Mouse (Mus musculus): Measurements from ENCODE around the gene Tent4a.

The Tent4a gene

DNA sequence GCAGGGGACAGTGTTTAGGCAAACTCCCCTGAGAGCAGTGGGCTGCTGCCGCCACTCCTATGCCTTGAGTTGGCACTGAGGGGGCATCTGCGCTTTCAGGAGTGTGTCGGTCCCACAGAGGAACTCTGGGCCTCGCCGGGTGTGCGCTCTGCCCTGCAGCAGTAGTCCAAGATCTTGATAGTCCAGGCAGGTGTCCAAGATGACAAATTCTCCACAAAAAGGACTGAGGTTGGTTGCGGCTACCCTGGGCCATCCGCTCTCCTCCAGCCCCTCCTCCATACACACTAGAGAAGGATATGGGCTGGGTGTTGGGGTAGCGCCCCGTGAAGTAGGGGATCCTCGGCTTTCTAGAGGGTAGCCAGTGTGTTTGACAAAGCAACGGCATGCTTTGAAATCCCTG is 9.2 kb upstream of the Tent4a start:
- DNase-seq: no peak

DNA sequence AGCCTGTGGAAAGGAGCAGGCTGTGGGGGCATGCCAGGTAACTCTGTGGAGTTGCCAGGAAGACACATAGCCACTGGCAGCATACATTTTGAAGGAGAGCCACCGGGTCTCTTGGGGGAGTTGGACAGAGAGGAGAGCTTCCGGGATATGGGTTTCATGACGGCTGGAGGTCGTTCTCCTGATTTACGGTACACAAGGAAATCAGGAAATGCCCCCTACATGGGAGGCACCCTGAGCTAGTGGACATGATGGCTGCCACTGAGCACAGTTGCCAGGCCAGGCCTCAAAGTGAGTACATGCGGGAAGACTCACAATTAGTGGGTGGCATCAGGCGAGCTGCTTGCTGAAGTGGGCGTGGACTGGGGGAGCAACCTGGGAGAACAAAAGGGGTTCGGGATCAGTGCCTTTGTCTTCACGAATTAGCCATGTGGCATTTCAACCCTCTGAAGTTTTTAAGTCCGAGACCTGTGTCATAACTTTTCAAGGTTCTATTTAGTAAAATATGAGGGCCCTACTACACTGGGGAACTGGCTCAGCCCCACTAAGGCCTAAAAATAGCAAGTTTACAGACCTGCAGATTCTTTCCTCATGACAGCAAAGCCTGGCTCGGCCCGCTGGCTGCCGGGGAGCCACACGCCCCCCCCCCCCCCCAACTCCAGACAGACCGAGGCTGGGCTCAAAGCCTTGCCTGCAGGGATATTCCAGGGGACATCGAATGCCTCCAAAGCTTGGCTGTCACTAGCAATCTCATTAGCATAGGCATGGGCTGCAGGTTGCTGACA is 8.3 kb upstream of the Tent4a start:
- DNase-seq: no peak

DNA sequence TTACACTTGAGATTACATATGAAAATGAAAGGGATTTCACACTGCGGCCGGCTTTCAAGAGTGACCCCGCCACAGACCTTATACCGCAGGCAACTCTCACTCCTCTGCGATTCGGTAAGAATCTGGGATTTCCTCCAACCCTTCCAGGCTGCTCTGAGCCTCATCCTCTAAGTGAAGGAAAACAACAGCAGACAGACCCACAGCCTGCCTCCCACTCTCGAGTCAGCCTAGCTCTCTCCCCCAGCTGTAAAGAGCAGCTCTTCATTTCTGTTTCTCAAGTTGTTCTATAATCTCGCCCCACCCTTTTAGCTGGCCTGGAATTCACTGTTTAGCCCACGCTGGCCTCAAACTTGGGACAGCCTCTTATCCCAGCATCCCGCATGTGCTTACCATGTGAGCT is 7.4 kb upstream of the Tent4a start:
- DNase-seq: no peak

DNA sequence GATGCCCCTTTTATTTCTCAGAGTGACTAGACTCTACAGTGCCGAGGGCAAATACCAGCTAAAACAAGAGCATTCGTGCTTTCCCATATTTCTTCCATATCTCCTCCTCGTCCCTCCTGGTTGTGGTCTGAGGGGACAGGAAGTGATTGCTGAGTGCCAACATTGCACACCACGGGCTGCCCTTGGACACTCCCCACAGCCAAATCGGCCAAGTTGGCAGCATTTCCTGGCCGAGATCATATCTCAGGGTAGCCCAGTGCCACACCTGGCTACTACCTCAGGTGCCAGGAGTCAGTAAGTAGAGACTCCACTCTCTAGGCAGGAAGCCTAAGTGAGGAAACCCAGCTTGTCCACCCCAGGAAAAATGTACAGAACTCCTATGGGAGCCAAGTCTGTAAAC is 6.8 kb upstream of the Tent4a start:
- no peak for DNase-seq

DNA sequence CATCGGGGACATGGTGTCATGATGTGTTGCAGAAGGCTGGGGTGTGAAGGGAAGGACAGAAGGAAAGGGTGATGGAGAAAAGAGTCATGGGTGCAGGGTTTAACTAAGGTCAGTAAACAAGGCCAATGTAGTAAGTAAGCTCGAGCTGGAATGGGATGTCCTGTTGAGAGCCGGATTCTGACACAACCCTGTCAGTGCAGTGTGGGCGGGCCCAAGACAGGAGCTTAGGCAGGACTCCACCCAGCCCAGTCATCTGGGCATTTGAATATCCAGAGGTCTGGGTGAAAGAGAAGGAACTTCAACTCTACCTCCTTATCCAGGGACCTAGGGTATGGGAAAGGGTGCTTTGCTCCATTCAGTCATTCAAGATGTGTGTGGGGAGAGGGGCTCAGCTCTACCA is 3.9 kb upstream of the Tent4a start:
- DNase-seq: peak; percentile 54

DNA sequence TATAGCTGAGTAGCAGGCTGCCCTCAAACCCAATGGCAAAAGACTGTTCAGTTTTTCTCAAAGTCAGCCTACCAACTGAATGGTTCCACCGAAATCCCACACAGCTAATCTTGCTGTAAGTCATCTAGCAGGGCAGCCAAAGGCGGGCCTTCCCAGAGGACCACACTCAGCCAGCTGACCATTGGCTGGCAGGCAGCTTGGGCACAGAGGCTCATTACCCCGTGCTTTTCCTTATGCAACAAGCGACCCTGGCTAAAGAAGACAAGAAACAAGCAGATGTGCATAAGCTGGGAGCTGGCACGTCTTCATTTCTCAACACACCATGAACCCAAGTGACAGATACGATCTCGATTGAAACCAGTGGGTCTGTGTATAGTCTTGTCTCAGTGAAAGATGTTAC is 2.9 kb upstream of the Tent4a start:
- DNase-seq: no peak

DNA sequence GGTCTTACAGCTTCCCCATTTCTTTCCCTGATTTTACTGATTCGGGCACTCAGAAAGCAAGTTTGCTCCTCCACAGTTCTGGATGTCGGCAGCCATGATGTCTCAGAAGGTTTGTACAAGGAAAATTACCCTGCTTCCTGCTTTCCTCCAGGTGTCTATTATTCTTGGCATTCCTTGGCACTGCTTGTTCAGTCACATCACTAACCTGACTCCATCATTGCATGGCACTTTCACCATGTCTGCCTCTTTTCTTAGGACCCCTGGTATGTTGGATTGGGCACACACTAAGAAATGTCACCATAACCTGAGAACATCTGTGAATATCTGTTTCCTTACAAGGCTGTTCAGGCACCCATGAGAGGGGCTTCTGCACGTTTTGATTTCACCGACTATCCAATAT is 1.6 kb upstream of the Tent4a start:
- no peak for DNase-seq

DNA sequence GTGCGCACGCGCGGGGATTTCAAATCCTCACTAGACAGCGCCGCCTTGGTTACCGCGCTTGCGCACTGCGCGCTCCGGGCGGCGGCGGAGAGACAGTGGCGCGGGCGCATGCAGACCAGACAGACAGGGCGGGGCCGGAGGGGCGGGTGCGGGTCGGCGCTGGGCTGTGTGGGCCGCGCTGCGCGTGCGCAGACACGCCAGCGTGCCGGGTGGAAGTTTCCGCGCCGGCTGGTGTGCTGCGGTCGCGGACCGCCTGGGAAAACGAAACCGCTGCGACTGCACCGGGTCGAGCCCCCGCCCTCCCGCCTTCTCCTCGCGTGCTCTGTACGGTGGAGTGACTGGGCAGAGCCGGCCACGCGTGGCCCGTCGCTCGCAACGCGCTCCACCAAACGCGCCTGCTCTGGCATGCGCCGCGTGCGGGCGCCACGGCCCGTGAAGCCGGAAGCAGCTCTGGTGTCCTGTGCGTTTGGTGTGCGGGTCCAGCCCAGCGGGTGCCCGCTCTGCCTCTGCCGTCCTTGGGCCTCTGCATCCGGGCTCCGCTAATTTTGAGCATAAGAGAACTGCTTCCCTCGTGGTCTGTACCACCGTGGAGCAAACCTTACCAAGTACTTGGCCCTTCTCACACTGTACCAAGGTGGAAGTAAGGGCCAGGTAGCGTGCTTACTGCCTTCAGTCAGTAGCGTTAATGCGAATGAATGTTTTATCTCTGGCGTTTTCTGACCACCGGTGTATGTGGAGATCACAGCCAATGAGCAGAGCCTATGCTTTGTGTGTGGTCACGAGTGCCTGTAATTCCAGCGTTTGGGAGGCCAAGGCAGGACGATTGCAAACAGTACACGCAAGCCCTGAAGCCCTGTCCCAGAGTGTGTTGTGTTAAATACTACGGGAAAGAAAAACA is 486 bp upstream of the Tent4a start:
- peak; percentile 99 for DNase-seq

DNA sequence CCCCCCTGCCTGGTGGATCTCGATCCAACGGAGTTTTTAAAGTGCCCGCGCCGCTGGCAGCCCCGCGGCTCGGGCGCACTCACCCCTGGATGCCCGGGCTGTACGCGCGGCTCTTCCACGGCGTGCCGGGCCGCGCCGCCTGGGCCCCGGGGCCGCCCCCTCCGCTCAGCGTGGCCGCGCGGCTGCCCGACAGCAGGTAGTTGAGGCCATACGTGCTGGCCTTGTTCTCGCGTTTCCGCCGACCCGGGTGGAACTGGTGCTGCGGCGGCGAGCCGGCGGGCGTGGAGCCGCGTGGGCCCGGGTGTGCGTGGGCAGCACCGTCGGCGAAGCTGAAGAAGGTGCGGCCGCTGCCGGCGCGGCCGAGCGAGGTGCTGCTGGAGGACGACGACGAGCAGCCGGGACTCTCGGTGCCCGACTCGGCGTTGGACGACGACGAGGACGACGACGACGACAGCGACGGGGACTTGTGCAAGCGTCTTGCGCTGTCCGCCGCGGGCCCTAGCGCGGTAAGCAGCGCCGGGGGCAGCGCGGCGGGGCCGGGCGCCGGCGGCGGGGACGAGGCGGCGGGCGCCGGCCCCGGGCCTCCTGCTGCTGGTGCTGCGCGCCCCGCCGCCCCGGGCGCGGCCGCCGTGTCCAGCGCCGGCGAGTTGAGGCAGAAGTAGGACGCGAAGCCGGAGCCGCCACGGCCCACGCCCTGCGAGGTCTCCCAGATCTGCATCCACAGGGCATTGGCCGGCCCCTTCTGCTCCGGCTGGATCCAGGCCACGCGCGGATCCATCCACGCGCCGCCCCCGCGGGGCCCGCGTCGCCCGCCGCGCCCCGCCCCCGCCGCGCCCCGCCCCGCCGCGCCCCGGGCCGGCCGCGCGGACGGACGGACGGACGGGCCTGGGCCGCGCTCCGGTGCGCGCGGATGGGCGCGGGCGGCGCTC is 748 bp downstream of the Tent4a start, which contains the start of gene Nsun2:
Gene Nsun2 (plus strand): TSS at position 342 of the 929 bp plus-strand sequence.
- peak; percentile 58 for DNase-seq

DNA sequence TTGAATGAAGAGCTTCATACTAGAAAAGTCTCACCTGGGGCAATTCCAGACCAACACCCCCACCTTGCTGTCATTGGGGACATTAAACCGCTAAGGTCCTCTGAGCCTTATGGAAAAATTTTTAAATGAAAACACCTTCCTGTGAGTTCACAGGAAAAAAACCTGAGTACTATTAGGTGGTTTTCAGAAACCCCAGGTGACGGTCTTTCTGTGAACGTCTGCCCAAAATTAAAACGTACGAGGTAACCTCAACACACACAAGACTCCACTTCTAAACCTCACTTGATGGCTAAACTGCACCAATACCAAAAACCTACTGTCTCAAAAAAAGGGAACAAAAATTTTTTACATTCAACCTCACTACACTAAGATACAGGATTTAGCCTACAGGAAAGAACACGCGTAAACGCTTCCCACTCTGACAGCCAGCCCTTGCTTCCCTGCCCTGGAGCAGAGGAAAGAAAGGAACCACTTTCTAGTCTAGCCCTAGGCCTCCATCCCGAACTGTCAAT is 1.5 kb downstream of the Tent4a start:
- no peak for DNase-seq

DNA sequence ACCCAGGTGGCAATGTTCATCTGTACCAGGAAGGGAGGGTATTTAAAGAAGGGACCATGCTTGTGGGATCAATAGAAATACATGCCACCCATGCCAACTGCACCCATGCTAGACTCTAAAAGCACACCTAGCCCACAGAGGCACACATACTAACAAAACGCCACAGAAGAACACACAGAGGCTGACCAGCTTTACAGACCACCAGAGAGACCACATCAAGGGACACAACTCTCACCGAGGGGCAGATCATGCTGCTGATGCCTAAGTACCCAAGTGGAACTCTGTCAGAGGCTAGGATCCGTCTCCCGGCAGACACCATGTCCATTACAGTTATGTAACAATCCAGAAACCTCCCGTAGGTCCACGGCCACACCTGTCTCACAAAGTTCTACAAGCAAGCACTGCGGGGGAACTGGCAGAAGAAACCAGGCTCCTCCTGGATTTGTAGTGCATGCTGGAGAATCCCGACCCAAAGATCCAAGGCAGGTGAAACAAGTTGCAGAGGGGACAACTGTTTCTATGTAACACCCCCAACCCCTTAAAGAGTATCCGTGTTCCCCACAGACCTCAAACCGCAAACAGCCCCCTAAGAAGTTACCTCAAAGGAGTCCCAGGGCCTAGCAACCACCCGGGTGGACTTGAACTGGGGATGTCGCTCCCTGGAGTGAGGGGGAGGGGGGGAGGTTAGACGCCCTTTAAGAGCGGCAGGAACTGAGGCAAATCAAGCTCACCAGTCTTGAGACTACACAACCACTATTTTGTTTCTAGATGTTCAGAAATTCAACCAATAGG is 2.1 kb downstream of the Tent4a start:
- no peak for DNase-seq

DNA sequence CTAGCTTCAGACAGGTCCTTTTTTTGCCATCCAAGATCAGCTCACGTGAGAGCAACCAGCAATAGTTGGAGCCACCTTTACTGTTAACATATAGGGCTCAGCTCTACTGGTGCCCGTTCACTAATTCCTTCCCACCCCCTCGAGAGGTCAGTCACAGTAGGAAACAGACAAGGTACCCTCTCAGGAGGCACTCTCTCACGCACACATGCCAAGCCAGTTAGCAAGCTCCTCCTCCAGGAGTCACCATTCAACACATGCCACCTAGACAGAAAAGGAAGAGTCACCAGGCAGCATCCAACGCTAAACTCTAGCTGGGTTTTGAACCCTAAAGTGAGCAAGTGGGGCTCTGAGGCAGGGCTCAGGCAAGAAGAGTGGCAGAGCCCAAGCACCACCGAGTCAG is 3.0 kb downstream of the Tent4a start:
- DNase-seq: no peak

DNA sequence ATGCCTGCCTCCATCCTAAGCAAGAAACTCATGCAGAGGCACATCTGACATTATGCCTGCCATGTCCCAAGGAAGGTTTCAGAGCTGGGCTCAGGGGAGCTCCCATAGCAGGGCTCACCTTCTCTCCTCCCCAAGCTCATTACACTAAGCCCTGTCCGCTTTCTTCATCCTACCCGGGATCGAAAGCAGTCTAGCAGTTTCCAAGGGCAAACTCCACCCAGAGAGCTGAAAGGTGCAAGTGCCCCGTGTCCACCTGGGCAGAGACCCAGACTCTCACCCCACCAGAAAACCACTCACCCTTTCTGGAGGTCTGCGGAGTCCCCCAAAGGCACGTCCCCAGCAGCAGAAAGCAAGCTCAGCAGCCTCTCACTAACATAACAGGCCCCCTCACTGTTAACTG is 3.5 kb downstream of the Tent4a start:
- DNase-seq: no peak

DNA sequence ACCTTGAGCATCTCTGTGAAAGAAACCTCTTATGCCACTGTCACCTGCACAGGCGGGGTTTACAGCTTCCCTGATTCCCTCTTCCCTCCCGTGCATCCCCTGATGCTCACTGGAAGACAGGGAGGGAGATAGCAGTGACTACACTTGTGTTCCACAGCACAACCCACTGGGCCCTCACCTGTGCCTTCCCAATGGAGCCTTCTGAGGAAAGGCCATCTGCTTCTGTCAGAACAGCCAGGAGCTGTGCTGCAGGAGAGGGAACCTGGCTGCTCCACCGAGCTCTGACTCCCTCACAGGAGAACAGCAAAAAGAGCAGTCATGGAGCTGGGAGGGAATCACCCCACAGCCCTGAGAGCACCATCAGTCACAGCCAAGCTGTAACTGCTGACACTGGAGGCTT is 4.3 kb downstream of the Tent4a start:
- DNase-seq: no peak

DNA sequence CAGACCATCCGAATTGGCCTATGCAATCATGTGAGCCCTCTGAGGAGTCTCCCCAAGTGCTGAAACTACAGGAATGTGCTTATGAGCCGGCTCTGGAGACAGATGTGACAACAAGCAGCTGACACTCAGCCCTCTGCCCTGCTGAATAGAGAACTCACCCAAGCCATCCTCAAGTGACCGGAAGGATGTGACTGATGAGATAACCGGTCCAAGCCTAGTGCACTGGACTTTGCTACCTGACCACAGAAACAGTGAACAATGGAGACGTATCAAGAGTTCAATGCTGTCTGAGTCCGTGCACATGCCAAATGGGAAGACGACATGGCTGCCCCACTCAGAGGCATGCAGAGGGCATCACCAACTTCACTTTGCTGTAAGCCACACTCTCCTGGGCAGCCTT is 5.9 kb downstream of the Tent4a start:
- no peak for DNase-seq

DNA sequence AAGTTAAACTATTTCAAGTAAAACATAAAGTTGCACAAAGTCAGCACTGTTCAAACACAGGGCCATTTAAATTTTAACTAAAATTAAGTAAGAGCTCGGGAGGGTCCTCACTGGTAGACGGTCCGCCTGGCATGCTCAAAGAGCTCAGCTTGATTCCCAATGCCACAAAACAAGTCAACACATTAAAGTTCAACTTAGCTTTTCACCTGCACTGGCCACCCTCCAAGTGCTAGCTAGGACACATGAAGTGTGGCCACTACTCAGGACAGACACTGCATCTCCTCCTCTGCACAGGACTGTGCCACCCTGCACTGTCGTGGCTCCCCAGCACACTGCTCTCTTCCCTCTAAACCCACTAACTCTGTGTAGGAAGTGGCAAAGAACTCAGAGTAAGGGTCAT is 8.6 kb downstream of the Tent4a start:
- no peak for DNase-seq

DNA sequence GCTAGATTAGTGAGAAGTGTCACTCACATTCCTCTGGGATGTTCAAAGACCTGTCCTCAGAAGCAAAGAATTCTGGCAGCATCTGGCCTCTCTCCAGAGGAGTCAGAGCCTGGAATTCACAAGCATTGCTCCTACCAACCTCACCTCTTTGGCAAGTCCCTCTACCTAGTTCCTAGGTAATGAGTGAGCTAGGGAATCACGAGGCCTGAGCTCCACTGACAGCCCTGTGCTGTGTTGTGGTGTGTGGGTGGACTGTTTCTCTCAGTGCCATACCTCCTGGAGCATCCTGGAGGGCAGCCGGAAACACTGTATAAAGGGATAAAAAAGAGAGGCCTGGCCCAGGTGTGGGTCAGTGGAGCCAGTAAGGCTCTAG is 10.3 kb downstream of the Tent4a start:
- no peak for DNase-seq

DNA sequence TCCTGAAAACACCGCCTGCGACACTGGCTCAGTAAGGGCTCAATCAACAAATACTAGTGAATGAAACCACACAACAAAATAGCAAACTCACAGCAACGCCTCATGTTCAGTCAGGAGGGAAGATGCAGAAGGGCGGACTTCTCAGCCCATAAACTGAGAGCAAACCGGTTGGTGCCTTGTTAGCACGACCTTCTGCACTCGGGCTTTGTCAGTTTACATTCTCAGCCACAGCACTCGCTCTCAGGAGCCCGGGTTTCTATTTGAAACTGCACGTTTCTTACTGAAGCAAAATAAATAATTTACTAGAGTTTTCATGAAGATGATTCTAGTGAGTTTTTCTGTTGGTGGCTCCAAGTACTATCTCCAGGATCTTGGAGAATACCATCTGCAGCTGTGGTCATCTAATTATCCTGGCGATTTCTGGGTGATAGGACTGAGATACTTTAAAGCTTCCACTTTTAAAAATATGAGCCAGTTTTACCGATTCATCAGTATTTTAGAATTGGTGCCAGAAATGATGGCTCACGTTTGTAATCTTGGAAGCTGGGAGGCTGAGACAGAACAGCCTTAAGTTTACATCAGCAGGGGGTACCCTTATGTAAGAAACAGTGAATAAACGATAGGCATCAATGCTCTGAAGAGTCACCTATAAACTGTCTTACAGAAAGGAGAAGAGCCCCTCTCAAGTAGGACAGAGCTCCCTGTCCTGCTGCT is 10.8 kb downstream of the Tent4a start:
- no peak for DNase-seq

DNA sequence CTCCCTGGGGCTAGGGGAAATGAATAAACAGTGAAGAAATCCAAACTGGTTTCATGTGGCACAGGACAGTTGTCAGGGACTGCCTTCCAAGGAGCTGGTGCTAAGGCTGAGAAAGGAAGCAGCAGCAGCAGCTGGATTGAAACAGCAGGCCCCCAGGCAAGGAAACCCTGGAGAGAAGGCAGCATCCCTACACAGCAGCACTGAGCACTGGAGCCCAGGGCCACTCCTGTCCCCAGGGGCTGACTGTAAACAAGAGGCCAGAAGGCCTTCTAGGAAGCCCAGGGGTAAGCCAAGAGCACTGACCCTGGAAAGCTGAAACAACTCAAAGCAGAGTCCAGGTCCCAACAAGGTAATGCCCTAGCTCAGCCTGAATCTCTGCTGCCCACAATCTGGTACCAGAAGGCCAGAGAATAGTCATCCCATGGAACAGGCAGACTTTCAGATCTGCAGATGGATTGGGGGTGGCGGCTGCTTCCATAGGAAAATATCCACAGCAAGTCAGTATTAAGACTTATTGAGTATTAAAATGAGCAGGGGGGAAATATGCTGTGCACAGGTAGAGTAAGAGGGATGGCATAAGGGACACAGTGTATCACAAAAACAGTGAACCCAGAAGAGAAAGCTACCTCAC is 12.1 kb downstream of the Tent4a start:
- no peak for DNase-seq

DNA sequence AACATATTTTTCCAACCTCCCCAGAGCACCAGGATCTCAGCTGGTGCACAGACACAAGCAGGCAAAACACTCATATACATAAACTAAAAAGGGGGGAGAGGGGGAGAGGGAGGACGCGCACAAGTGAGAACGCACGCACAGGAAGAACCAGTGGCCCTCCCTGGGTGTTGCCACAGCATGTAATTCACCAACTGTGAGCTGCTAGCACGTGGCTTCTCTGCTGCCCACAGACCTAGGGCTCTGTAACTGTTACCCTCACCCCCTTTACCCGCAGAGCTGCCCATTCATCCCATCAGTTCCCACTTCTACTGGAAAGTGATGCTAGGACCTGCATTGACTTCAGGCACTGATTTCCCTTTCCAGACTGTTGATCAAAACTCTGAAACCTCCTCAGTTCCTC is 15.3 kb downstream of the Tent4a start:
- DNase-seq: no peak

DNA sequence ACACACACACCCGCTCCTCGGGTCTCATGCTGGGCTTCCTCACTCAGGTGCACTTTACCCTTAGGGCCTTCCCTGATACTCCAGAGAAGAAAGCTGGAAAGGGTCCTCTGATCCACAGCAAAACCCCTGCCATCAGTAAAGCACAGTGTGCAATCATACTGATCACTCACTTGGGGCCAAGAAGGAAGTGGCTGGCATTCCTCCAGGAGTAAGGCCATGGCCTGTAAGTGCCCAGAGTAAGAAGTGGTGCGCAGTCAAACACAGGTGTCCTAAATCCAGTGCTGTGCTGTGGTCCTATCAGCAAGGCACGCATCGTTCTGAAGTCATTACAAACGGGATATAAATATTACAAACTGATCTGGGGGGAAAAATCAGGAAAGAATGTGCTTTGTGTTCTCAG is 17.0 kb downstream of the Tent4a start:
- DNase-seq: no peak
